Mouse (Mus musculus): ENCODE measurements around the gene Coro1c.

Gene Coro1c
- long read RNA-seq, experiment 1, transcript Coro1c-201 (11 exons, 3,491 nt) = major isoform, 5 of 11 reads
- long read RNA-seq, experiment 1, partial matches to known transcripts = 0 of 11 reads
- long read RNA-seq, experiment 1, other reads (novel, unspliced or antisense) = 6 of 11 reads
- long read RNA-seq, experiment 2, transcript Coro1c-201 (11 exons, 3,491 nt) = major isoform, 7 of 14 reads
- long read RNA-seq, experiment 2, partial matches to known transcripts = 1 of 14 reads
- long read RNA-seq, experiment 2, other reads (novel, unspliced or antisense) = 6 of 14 reads

DNA sequence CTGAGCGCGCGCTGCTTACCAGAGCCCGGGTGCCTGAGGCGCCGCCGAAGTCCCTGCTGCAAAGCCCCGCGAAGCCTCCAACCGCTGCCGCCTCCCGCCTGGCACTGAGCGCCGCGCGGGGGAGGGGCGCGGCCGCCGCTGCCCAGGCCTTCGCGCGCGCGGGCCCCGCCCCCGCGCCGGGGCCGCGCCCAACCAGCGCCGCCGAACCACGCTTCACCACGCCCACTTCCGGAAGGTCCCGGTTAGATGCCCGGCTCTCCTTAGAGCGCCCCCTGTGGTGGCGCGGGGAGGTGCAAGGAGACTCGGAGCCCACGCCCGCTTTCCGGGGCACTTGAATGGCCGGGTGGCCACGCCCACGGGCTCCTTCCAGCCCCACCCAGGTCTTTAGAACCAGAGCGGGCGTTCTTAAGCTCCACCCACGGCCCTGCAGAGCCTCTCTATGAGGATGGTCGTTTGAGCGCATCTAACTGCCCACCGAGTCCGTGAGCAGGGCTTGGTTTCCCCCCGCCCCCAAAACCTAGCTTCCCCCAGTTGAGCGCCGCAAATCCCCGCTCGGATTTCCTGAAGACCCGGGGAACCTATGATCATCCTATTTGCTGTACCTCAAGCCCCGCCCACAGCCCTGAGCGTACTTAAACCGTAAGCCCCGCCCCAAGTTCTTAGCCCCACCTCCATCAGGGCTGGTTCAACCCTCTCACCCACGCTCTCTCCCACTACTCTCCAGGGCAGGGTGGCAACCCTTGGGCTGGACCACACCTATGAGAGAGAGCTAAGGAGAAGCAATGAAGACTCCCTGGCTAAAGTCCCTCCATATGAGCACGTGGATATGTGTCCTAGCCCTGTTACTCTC is at the start of gene Coro1c:
Gene Coro1c, minus strand, starts transcription at position 167 of the 850 bp plus-strand sequence.
- intact Hi-C loops (cut with DNase I) = loop anchor here (5.0 to 10.0 kb wide), 2 partner anchors 37 to 54 kb away; no protein-coding TSS in a partner anchor

DNA sequence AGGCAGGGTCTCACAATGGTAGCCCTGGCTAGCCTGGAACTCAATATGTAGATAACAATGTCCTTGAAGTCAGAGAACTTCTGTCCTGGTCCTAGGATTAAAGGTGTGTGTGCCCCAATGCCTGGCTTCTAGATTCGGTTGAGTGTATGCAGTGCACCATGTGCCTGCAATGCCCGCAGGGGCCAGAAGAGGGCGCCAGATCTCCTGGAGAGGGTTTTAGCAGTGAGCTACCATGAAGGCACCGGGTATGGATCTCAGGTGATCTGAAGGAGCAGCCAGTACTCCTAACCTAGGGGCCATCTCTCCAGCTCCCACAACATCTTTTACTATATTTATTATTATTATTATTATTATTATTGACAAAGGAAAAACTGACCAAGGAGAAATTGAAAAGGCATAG is 48.0 kb upstream of the Coro1c start:
- intact Hi-C loops (cut with DNase I) = loop anchor here (2.0 kb wide), 1 partner anchor 90 kb away; no protein-coding TSS in a partner anchor

DNA sequence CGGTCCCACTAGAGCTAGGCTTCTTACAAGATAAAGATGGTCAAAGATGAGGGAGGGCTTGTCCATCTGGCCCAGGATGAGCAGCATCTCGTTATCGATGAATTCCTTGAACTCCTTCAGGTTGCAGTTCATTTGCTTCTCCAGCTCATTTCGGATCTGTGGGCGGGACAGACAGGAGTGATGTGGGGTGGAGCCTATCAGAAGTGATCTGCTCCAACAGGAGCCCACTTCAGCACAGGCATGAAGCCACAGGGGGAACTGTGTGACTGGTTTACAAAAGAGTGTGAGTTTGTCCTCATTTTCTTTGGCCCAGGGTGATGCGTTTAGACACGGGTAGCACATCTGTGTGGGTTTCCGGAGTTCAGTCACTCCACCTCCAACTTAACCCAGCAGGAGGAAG is 47.1 kb upstream of the Coro1c start:
- intact Hi-C loops (cut with DNase I) = loop anchor here (2.0 kb wide), 1 partner anchor 91 kb away; no protein-coding TSS in a partner anchor

DNA sequence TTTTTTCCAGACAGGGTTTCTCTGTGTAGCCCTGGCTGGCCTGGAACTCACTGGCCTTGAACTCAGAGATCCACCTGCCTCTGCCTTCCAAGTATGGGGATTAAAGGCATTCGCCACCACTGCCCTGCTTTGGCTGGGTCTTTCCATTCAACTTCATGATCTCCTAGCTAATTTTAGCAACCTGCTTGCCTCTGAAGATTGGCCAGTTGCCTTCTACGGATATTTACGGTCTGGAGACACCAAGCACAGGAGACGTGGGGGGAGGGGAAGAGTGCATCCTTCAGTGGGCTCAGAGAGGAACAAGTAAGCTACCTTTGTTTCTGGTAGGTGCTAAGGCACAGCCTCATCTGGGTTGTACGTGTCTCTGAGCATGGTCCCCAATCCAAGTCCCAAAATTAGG is 46.7 kb upstream of the Coro1c start:
- intact Hi-C loops (cut with DNase I) = no loop called here

DNA sequence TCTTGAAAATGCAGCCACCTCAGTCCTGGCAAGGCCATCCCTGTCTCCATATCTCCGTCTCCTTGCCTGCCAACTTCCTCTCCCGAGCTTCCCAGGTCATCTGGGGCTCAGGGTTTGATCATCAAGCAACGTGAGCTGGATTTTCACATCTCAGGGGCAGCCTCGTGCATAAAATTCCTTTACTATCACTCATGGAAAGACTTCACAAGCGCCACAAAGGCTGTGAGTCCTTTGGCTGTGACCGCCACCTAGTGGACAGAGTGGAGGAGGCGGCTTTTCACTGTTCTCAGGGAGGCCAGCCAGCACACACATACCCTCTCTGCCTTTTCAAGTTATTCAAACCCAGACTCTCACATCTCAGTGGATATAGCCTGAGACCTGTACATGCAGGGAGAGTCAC is 45.9 kb upstream of the Coro1c start:
- intact Hi-C loops (cut with DNase I) = loop anchor here (1.0 kb wide), 1 partner anchor 100 kb away; no protein-coding TSS in a partner anchor

DNA sequence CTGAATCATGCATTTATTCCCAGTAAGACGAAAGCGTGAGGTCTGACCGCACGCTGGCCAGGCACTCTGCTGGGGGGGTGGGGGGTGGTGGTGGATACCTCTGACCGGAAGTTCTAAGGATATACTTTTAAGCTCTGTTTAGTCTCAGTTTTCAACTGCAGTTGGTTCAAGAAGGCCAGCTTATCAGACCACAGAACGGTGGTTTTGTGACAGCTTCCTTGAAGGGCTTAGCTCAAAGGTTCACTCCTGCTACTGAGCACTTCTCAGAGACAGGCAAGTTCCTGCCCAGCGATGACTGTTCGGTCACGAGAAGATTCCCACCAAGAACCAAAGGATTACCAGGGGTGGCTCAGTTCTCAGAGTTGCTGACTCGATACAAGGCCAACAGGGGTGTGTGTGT is 44.0 kb upstream of the Coro1c start:
- intact Hi-C loops (cut with DNase I) = no loop called here

DNA sequence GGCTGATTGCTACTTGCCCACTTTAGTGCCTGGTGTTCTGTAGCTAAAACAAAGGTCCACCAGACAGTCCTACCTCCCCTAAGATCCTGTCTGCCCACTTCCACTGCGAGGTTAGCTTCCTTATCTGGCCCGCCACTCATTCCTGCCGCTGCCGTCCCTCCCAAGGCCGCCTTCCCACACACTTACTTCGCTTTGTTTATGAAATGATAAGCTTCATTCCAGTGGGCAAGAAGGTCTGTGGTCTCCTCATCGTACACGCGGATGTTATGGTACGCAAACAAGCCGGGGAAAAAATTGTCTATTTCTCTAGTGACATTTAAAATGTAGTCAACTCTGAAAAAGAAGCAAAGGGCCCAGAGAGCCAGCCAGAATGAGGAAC is 43.1 kb upstream of the Coro1c start:
- intact Hi-C loops (cut with DNase I) = no loop called here

DNA sequence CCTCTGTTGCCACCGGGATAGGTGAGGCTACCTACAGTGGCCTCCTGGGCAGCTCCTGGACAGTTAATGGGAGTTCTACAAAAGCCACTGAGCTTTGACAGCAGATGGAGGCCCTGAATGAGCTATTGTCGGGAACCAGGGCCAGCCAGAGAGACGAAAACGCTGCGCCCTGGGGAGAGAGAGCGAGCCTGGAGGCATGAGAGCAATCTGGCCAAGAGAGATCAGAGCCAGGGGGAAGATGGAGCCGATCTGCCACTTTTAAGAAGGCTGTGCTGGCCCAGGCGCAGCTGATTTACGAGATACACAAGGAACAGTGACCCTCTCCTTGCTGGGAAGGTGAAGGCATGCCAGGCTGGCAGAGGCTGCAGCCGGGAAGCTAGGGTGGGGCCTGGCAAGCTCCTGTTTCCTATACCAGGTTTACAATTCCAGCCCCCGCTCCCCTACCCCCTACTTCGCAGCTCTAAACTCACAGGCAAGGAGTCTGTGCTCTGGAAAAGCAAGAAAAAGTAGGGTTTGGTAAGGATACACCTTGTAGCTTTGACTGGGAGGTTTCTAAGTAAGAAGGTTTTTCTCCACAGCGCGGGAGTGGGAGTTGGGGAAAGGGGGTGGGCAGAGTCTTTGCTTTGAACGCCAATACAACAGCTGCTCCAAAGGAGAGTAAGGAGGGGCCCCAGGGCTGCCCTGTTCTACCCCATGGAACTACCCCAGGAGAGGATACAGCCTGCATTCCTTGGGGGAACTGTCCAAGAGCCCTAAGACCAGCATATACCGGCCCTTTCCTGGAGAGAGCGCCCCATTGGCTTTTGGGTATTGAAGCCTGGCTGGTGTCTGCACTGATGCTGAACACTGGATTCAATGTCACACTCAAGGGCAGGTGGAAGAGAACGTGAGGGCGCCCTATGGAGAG is 42.5 kb upstream of the Coro1c start:
- intact Hi-C loops (cut with DNase I) = no loop called here

DNA sequence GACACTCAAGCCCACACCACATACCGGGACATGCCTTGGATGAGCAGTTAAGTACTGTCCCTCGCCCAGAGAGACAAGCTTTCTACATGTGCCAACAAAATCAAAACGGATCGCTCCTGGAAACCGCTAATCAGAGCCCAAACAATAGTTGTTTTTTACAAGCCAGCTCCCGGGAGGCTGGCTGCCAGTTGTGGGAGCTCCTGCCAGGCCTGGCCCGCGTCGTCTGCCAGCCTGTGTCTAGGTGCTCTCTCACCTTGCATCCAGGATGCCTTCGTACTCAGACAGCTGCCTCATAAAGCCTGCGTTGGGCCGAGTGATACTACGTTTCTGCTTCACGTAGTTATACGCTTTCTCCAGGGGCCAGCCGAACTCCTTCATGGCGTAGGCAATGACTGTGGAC is 41.6 kb upstream of the Coro1c start:
- intact Hi-C loops (cut with DNase I) = no loop called here

DNA sequence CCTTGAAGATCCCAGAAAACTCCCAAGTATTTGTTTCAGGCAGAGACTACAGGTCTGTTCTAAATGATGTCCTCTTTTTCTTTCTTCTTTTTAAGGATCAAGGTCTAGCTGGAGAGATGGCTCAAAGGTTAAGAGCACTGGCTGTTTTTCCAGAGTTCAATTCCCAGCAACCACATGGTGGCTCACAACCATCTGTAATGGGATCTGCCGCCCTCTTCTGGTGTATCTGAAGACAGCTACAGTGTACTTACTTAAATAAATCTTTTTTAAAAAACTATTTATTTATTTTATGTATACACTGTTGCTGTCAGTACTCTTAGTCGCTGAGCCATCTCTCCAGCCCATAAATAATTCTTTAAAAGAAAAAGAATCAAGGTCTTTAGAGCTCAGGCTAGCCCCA is 38.7 kb upstream of the Coro1c start:
- intact Hi-C loops (cut with DNase I) = no loop called here

DNA sequence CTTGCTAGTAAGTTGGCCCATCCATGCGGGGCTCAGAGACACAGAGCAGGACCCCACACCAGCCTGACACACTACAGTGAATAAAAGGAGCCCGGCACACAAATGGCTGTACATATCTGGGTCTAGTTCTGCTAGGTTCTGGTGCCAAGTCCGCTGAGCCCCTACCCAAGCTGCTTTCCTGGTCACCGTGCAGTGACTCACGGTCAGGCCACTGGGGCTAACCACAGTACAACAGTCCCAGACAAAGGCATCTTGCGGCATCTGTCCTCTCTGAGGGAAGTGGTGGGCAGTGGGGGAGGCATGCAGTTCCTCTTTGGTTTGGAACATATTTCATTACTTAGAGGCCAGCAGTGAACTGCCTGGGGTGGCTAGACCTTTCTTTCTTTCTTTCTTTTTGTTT is 36.6 kb upstream of the Coro1c start:
- intact Hi-C loops (cut with DNase I) = no loop called here

DNA sequence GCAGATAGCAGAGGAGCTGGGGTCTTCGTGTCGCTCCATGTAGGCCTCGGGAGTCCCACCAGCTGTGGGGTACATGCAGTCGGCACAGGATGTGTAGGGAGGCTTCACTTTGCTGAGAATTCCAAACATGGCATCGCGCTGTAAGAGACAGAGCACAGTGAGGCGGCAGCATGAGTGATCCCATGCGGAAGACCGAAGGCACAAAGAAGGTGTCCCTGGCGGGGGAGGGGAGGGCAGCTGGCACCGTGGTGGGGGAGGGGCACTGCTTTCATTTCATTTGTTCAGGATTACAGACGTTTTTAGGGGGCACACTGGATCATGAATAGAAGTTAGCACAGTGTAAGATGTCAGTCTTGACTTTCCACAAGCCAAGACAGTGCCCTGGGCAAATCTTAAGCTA is 34.8 kb upstream of the Coro1c start:
- intact Hi-C loops (cut with DNase I) = no loop called here

DNA sequence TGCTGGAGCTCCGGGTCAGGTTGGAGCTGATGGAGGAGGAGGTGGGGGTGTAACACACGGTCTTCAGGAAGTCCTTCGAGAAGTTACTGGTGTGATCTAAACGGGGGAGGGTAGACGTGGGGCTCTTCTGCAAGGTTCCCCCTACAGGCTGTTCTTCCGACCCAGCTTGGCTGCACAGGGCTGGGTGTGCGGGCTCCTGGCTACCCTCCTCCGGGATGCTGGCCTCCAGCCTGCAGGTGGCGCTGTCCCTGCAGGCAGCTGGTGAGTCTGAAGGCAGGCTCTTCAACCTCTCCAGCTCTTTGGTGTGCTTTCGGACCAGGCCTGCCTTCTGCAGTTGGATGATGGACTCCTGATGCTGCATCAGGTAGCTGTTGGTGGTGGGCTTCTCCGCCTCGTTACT is 34.0 kb upstream of the Coro1c start:
- intact Hi-C loops (cut with DNase I) = no loop called here

DNA sequence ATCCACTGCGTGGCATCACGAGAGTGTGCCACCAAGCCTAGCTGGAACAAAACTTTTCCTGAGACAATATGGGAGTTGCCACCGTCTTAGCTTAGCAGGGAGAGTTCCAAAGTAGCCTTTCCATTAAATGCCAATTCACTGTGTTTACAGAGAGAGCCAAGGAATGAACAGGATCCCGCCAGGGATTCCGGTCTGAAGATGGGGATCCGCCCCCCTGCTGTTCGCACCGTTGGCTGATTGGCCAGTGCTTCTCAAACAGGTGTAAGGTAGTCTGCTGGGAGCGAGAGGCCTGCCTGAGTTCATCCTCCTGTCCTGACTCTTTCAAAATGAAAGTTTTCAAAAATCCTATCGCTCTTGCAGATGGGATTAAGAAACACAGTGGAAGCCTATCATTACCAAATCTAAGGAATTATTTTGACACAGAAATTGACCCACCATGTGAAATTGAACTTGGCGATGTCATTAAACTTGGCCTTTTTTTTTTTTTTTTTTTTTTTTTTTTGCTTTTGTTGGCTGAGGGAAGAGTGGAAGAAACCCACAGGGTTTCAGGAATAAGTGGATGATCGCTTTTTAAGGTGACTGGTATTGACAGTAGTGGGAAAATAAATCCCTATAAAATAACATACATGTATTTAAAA is 30.8 kb upstream of the Coro1c start:
- intact Hi-C loops (cut with DNase I) = no loop called here

DNA sequence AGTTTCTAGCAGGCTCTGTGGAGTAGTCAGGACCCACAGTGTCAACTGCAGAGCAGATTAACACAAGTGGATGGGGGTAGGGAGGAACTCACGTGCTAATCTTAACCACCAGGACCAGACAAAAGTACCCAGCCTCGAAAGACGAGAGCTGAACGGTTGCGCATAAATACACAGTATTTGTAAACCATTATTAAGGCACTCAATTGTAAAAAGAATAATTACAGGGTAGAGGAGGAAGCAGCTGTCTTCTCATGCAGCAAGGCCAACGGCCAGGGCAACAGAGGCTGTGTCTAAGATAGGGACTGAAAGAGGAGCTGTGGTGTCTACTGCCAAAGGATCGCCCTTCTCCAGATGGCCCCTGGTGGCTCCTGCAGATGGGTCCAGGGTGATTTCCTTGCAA is 29.1 kb upstream of the Coro1c start:
- intact Hi-C loops (cut with DNase I) = no loop called here

DNA sequence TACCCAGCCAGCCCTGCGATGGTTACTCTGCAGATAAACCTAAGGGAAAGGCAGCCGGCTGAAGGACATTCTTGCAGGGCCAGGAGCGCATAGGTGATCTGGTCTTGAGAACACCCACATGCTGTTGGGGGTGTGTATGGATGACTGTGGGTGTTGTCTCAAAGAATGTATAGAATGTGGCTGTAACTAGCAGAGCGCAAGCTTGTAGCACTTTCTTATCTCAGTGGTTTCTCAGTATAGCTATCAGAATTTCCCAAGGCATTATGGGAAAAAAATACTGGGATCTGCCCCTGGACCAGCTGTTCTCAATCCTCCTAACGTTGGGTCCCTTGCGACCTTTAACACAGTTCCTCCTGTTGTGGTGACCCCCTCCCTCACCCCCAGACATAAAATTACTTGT is 25.3 kb upstream of the Coro1c start:
- intact Hi-C loops (cut with DNase I) = no loop called here

DNA sequence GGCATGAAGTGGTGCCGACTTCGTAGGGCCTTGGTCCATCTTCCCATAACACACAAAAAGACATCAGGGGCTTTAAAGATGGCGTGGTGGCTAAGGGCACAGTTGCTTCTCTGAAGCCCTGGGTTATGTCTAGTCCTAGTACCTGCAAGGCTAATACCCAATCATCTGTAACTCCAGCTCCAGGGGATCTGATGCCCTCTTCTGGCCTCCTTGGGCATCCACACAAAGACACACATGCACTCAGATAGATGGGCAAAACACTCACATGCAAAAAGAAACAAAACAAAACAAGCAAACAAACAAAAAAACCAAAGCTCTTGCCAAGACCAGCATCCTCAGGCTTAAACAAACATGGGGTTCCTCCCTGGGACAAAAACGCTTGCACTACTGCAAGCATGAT is 24.9 kb upstream of the Coro1c start:
- intact Hi-C loops (cut with DNase I) = no loop called here

DNA sequence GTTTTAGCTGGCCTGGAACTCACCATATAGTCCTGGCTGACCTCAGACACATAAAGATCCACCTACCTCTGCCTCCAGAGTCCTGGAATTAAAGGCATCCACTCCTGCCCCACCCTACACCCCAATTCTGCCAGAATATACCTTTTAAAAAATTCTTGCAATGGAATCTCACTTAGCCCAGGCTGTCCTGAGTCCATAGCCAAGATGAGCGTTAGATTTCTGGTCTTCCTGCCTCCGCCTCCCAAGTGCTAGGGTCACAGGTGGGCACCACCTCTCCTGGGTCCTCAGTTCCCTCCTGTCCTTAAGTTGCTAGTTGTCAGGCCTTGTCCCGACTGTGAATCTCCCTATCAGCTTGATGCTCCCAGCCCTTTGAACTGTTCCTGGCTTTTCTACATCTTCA is 23.8 kb upstream of the Coro1c start:
- intact Hi-C loops (cut with DNase I) = no loop called here

DNA sequence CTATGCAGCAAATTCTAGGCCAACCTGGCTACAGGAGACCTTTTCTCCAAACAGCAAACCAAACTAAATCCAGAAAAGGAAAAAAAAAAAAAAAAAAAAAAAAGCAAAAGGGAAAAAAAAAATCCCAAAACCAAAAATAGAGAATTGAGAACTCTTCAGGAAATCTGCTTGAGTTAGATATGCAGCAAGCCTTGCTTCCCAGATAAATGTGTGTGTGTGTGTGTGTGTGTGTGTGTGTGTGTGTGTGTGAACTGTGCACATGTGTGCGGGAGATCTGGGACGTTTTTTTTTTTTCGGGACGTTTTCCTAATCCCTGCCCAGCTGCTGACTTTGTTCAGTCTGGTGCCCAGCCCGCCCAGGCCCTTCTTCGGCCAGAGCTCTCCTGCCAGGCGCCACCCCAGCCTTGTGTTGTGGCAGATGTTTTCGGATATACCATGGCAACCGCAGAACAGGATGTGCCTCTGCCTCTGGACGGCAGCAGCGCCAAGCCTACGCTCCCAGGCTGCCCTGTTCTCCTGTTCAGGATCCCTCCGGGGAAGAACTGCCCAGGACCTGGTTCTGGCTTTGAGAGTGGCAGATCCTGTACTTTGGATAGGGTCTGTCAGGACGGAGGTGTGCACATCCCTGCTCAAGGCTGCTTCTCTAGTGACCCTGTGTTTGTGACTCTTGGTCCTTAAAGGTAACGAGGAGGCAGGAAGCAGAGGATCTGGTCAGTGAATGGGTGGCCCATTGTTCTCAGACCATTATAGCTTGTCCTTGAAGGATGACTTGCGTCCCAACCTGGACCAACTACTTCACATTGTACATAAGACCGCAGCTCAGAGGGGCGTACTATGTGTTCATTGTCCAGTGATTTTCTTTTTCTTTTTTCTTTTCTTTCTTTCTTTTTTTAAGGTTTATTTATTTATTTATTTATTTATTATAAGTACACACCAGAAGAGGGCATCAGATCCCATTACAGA is 22.4 kb upstream of the Coro1c start:
- intact Hi-C loops (cut with DNase I) = no loop called here

Data from adrenal gland (tissue).